Mouse (Mus musculus) thymus, adult 2 months (tissue): ENCODE measurements around the gene Cerk. TPM values are rescaled to one million over a fixed set of nuclear protein-coding genes. Genes with fewer than 3 reads are reported as not detected.
"Not testable (repeated sequence)": the region's sequence is repeated elsewhere in the genome, so short reads cannot be mapped to it uniquely, and the experiment has no call there.

Source experiments
- DNase-seq: peaks from one replicate; pipeline ENCODE4 v3.0.0; 2021
- H3K27ac ChIP-seq: fragments of 200-500 bp; 2 replicates; pipeline ENCODE4 v1.5.1; 2012; ENCODE audit warnings: low read length, control low read depth; ENCODE audit not compliant: control insufficient read depth, insufficient read depth
- H3K27me3 ChIP-seq: fragments of 200-500 bp; 2 replicates; pipeline ENCODE4 v1.6.1; 2012; ENCODE audit warnings: mild to moderate bottlenecking, low read length, moderate library complexity, mixed read lengths; ENCODE audit not compliant: control insufficient read depth, insufficient read depth
- H3K36me3 ChIP-seq: fragments of 200-500 bp; 2 replicates; pipeline ENCODE4 v1.6.1; 2012; ENCODE audit warnings: mild to moderate bottlenecking, low read length, moderate library complexity; ENCODE audit not compliant: control insufficient read depth, insufficient read depth
- H3K4me1 ChIP-seq: fragments of 200-500 bp; replicated peaks from 2 replicates; pipeline ENCODE4 v1.6.1; 2012; ENCODE audit warnings: low read length; ENCODE audit not compliant: control insufficient read depth, insufficient read depth
- H3K4me3 ChIP-seq: fragments of 200-500 bp; 2 replicates; pipeline ENCODE4 v1.5.1; 2012; ENCODE audit warnings: mild to moderate bottlenecking, low read length, control low read depth, moderate library complexity; ENCODE audit not compliant: control insufficient read depth, insufficient read depth
- CTCF ChIP-seq: fragments of 200-500 bp; IDR thresholded peaks from 2 replicates; pipeline ENCODE4 v1.5.1; 2012; ENCODE audit warnings: mild to moderate bottlenecking, control low read depth, low read length, moderate library complexity, borderline replicate concordance; ENCODE audit not compliant: control insufficient read depth, poor library complexity, insufficient read depth; ENCODE audit errors: extremely low read depth
- POLR2A ChIP-seq: fragments of 200-500 bp; IDR thresholded peaks from 2 replicates; pipeline ENCODE4 v1.6.1; 2012; ENCODE audit warnings: mild to moderate bottlenecking, low read length, control low read depth, moderate library complexity; ENCODE audit not compliant: control insufficient read depth, poor library complexity, insufficient read depth; ENCODE audit errors: extremely low read depth
- WGBS: fragments of 180-500 bp; shearing (Covaris S2); methylation state at CpG from one replicate; pipeline ENCODE4 v1.1.7; 2018; 5-methylcytosine and 5-hydroxymethylcytosine counted together
- polyA plus RNA-seq: library from polyadenylated mRNA; depleted of rRNA; stranded (reverse); fragments of >200 nt; gene quantifications from 2 replicates; pipeline ENCODE4 v1.2.3, GENCODE M21; 2012

Gene Cerk
- polyA plus RNA-seq, 1 experiment, result 180 TPM

DNA sequence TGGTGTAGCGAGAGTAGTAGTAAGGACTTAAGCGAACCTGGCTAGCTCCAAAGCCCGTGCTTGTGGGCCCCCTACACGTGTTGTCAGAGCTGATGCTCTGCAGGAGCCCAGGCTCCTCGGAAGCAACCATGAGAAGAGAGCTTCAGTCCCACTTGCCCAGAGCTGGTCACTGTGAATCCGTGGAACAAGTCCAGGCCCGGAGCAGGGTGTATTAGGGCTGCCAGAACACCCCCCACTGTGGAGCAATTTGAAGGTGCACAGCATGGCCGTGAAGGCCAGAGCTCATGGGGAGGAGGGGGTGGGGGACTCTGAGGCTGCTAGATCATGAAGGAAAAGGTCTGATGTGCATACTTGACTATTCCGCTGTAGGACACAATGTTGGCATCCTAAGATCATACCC lies 84.4 kb downstream of the Cerk start:
- no peak for DNase-seq
- no peaks in the 10 kb centered on the region for H3K27me3 ChIP-seq
- H3K4me1 ChIP-seq, result no peaks in the 10 kb centered on the region
- no peaks in the 10 kb centered on the region for H3K36me3 ChIP-seq
- H3K4me3 ChIP-seq, result no peak overlapping the region
- TF ChIP-seq CTCF, result no peak
- TF ChIP-seq POLR2A, result no peak
- H3K27ac ChIP-seq, result no peak overlapping the region
- 95% methylated on average over 9 of the region's 9 CpGs for WGBS

DNA sequence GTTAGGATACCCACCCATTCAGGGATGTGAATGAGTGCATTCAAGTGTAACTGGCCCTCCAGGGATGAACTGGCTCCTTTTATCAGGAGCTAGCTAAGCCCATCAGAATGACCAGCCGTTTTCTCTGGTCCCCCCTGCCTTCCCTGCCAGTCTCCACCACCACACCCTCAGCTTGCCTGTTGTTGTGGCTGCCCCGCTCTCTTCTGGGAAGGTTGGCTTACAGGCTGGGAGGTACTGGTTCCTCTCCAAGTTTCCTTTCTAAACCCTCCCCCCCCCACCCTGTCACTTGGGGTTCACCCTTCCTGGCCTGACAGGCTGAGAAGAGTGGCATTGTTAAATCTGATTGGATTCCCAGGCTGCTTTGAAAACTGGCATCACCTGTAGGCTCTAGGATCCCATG lies 88.1 kb downstream of the Cerk start:
- 93% methylated on average over 2 of the region's 2 CpGs for WGBS
- TF ChIP-seq CTCF, result no peak
- no peak for TF ChIP-seq POLR2A
- peaks cover 13% of the 10 kb centered on the region for H3K4me1 ChIP-seq

DNA sequence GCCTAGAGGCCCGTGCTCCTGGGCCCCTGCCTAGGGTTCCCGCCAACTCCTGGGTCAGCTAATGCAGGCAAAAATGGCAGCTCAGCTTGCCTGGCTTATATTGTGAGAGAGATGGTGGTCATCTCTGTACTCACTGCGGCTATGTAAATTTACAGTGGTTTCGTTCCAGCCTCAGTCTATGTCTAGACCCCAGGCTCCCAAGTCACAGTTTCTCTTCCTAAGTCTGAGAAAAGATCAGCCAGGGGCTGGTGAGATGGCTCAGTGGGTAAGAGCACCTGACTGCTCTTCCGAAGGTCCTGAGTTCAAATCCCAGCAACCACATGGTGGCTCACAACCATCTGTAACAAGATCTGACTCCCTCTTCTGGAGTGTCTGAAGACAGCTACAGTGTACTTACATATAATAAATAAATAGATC lies 89.3 kb downstream of the Cerk start:
- H3K27ac ChIP-seq, H3K27me3 ChIP-seq, H3K36me3 ChIP-seq, H3K4me3 ChIP-seq, DNase-seq: not testable (repeated sequence)
- H3K4me1 ChIP-seq, result peaks cover 13% of the 10 kb centered on the region
- WGBS, result 97% methylated on average over 5 of the region's 5 CpGs

More for the DNA sequence above, 88.1 kb downstream of the Cerk start:
- DNase-seq, result no peak
- no peaks in the 10 kb centered on the region for H3K36me3 ChIP-seq
- no peak overlapping the region for H3K27ac ChIP-seq
- H3K27me3 ChIP-seq, result no peaks in the 10 kb centered on the region
- H3K4me3 ChIP-seq, result no peak overlapping the region

DNA sequence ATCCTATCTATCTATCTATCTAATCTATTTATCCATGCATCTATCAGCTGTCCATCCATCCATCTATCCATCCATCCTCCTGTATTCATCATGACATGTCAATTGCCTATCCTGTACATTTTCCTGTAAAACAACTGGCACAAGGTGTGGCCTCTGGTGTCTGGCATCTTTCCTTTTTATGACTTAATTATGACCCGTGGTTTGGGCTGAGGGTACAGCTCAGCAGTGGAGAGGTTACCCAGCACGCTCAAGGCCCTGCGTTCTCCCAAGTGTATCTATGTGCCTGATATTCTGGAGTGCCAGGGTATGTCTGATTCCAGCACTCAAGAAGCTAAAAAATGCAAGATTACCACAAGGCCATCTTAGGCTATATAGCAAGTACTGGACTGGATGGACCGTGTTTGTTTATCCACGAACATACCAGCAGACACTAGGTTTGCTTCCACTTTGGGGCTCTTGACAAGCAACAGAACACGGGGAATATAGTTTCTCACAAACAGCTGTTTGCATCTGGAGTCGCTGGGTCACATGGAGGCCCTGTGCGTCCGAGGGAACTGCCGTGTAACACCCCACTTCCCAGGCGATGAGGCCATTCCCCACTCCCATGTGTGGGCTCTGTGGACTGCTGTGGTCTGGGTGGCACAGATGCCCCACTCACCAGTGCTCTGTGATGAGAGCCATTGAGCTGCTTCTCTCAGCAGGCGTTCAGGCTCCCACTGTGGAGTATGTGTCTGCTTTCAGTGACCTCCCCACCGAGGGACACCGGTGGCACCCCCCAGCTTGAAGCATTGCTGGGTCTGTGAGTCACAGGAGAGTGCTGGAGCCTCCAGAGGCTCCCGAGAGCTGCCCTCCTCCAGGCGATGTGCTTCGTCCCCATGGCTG lies 90.0 kb downstream of the Cerk start:
- Histone ChIP-seq H3K27me3 (no peaks in the 10 kb centered on the region), H3K36me3 (no peaks in the 10 kb centered on the region), H3K4me3 (no peak overlapping the region), H3K4me1 (peaks cover 13% of the 10 kb centered on the region), H3K27ac (no peak overlapping the region)
- DNase-seq, result no peak
- TF ChIP-seq CTCF (no peak), POLR2A (no peak)
- 96% methylated on average over 17 of the region's 17 CpGs for WGBS

DNA sequence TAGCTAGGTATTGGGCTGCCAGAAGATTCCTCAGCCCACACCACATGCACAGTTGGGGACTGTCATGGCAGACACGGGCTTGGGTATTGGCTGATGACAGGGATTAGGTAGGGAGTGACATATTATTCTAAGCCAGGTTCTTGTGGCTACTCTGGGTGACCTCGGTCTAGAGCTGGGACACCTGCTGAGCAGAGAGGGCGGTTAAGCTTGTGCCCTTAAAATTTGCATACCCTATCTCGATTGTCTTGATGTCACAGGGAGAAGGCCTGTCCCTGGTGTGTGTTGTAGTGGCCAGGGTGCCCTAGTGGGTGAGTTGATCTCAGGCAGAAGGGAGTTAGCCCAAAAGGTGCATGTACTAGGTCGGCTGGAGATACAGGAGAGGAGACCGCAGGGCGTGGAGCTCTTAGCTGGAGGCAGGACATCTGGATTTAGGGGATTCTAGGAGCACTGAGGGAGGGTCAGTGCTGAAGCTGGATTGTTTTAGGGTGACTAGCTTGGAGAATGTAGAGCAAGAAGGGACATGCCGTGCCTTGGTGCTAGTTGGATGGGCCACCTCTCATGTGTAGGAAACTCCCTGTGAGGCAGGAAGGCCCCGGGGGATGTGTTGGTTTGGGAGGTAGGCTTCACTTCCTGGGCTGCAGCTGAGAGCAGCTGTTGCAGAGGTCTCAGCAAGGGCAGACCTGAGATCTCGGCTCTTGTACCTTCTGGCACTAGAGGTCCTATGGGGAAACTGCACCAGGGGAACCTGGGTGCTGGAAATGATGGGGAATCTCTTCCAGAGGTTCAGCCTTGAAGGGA lies 91.4 kb downstream of the Cerk start:
- no peaks in the 10 kb centered on the region for H3K27me3 ChIP-seq
- no peak overlapping the region for H3K27ac ChIP-seq
- H3K36me3 ChIP-seq, result no peaks in the 10 kb centered on the region
- DNase-seq, result peak; percentile 40
- H3K4me1 ChIP-seq, result peaks cover 15% of the 10 kb centered on the region
- 55% methylated on average over 10 of the region's 10 CpGs for WGBS
- TF ChIP-seq CTCF, result no peak
- no peak for TF ChIP-seq POLR2A
- H3K4me3 ChIP-seq, result no peak overlapping the region

DNA sequence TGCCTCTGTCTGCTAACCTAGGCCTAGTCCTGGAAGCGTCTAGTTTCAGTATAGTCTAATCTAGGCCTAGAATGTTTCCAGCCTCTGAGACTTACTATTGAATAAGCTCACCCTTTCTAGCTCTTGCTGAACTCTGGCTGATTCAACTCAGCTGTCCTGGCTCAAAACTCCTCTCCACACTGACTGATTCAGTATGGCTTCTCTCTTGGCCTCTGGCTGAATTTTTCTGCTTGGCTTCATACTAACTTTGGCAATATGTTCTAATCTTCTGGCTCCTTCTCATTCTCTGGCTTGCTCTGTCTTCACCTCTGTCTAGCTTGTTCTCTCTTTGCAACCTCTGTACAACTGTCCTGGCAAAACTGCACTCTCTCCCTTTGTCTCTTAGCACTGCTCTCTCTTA lies 92.7 kb downstream of the Cerk start:
- WGBS, result 97% methylated on average over 1 of the region's 1 CpGs
- H3K27me3 ChIP-seq, result no peaks in the 10 kb centered on the region
- H3K4me3 ChIP-seq, result no peak overlapping the region
- no peak for TF ChIP-seq CTCF
- no peak for TF ChIP-seq POLR2A
- no peak for DNase-seq
- H3K36me3 ChIP-seq, result no peaks in the 10 kb centered on the region
- H3K27ac ChIP-seq, result no peak overlapping the region
- H3K4me1 ChIP-seq, result peaks cover 17% of the 10 kb centered on the region
